Mouse (Mus musculus) left cerebral cortex, postnatal 36 days (tissue): ENCODE measurements around the gene Gm5891. TPM values are rescaled to one million over a fixed set of nuclear protein-coding genes. Genes with fewer than 3 reads are reported as not detected.
"Not testable (repeated sequence)": the region's sequence is repeated elsewhere in the genome, so short reads cannot be mapped to it uniquely, and the experiment has no call there.

Experiments used
- DNase-seq, 2 experiments: peaks; one replicate each; pipeline ENCODE4 v3.0.0; 2021 to 2022; ENCODE audit warnings: low spot score in 2 of 2, mixed read lengths in 1 of 2
- intact Hi-C: fragments of 180-260 bp; cut with DNase I; formaldehyde crosslinking; loops from one replicate; pipeline ENCODE4 v1.15.1; 2025
- total RNA-seq, 2 experiments: library from RNA; stranded (reverse); gene quantifications; 2 replicates each; pipeline ENCODE4 v1.2.3; 2021

The Gm5891 gene
- not detected for total RNA-seq

DNA sequence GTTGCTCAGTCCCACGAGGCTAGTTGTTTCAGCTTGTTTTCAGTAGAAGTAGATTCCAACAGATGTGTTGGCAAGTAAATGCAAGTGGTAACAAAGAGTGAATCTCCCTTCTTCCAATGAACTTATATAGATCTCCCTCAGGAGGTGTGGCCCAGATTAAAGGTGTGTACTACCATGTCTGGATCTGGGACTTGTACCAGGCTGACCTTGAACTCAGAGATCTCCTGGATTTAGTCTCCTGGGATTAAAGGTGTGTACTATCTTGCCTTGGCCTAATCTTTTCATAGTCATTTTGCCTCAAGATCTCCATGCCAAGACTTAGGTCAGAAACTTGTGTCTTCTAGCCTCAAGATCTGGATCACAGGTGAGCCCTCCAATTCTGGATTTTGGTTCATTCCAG, at the start of gene Gm5891:
Gene Gm5891, minus strand, starts transcription at position 101 of the 400 bp plus-strand sequence.
- intact Hi-C loops, DNase-seq: not testable (repeated sequence)

Other genes starting within 250 kb of the Gm5891 start
- not detected for gene Gm4175, start 159.8 kb downstream of the Gm5891 start, total RNA-seq
- gene Gm4177, start 124.6 kb downstream of the Gm5891 start, total RNA-seq, result not detected
- gene Vmn1r135, start 88.9 kb downstream of the Gm5891 start, total RNA-seq, result not detected
- not detected for gene Gm5725, start 77.0 kb downstream of the Gm5891 start, total RNA-seq
- not detected for gene Vmn1r137, start 73.3 kb upstream of the Gm5891 start, total RNA-seq
- not detected for gene Vmn1r138, start 107.6 kb upstream of the Gm5891 start, total RNA-seq
- not detected for gene Gm6176, start 135.0 kb upstream of the Gm5891 start, total RNA-seq
- not detected for gene Vmn1r139, start 147.8 kb upstream of the Gm5891 start, total RNA-seq
- not detected for gene Gm16451, start 197.0 kb upstream of the Gm5891 start, total RNA-seq
- gene Gm10666, start 213.4 kb upstream of the Gm5891 start, total RNA-seq, result not detected
- gene Vmn1r142, start 242.7 kb upstream of the Gm5891 start, total RNA-seq, result not detected